21 mouse cellular contexts compared by ENCODE assay signal in the genomic region with DNA sequence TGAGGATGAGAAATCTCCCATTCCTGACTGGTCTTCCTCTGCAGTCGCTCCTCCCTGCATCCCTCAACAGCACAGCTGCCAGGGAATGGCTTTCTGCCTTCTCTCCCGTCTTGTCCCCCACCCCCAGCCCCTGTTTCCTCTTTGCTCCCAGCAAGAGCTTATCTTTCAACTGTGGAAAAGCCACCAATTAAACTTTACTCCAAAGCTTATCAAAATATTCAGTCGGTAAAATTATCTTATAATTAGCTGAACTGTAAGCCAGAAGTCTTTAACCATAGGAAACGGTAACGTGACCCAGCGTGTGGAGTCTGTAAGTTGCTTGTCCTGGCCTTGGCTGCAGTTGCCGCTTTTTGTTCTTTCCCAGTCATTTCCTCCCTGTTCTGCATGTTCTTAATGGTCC.
DNase-seq lines count a peak whose midpoint lies in the region; ATAC-seq lines count a peak whose summit lies in the region.
"Had no signal": no experiment of that assay in that cellular context is flagged by ENCODE, and none has a peak within 500 bp of the region (broad histone marks: within the 10 kb centered on the region; RNA-seq: fewer than 3 reads in every experiment).

No protein-coding gene starts in this region.

- peak overlapping the region; percentile 79; the same call in 1 of the 2 replicates for H3K27ac ChIP-seq in kidney, embryonic 14.5 days (ENCODE audit: low read depth, low read length)
- no peak overlapping the region for H3K27ac ChIP-seq in embryonic facial prominence, embryonic 12.5 days
- H3K27ac ChIP-seq: hindbrain, embryonic 14.5 days; liver, embryonic 14.5 days; macrophage had no signal

- peaks cover 26% of the 10 kb centered on the region for H3K4me1 ChIP-seq in kidney, embryonic 14.5 days (ENCODE audit: control insufficient read depth, insufficient read depth, low read length)
- H3K4me1 ChIP-seq in embryonic facial prominence, embryonic 12.5 days: peaks cover 46% of the 10 kb centered on the region

- intact Hi-C loops in heart, postnatal 25 days (cut with DNase I): no loop called here

- H3K27me3 ChIP-seq in kidney, embryonic 14.5 days (ENCODE audit: control insufficient read depth, insufficient read depth, low read length): no peaks in the 10 kb centered on the region
- H3K27me3 ChIP-seq in embryonic facial prominence, embryonic 12.5 days: 0 out of 2 replicates have a peak, but pooled peaks cover 8% of the 10 kb centered on the region

- ATAC-seq in kidney, embryonic 14.5 days (ENCODE audit: low FRiP score, low TSS enrichment): no peak
- no peak for ATAC-seq in embryonic facial prominence, embryonic 12.5 days (ENCODE audit: insufficient number of reproducible peaks, insufficient read depth, low FRiP score, low TSS enrichment)
- ATAC-seq in activated CD4-positive, CD25-positive, alpha-beta regulatory T cell, adult 4 months: no peak
- ATAC-seq: forebrain, postnatal 0 days; inflammation-experienced regulatory T-cells, adult 6 months had no signal

- no peaks in the 10 kb centered on the region for H3K9me3 ChIP-seq in kidney, embryonic 14.5 days (ENCODE audit: control insufficient read depth, low read length)
- no peaks in the 10 kb centered on the region for H3K9me3 ChIP-seq in embryonic facial prominence, embryonic 12.5 days
- H3K9me3 ChIP-seq: heart, embryonic 12.5 days had no signal

- no peak for DNase-seq in kidney, adult 18-20 months
- peak; percentile 51 to 53 for DNase-seq in kidney, postnatal 4 days
- no peak for DNase-seq in kidney, postnatal 36 days
- peak; percentile 13 for DNase-seq in MN1 (ENCODE audit: low spot score)
- no peak for DNase-seq in heart, postnatal 25 days (ENCODE audit: low spot score)
- DNase-seq: adrenal gland, postnatal 25 days; B cell, adult 2 months; cerebellum, adult 9-10 months; forebrain, postnatal 0 days; gastrocnemius, postnatal 25 days; heart, adult 18-20 months; heart, postnatal 10 days; left cerebral cortex, postnatal 4 days had no signal

- no peak overlapping the region for H3K9ac ChIP-seq in kidney, embryonic 14.5 days (ENCODE audit: low read depth, low read length)
- H3K9ac ChIP-seq in embryonic facial prominence, embryonic 12.5 days: no peak overlapping the region
- H3K9ac ChIP-seq: forebrain, postnatal 0 days; heart, embryonic 12.5 days; hindbrain, embryonic 14.5 days; liver, embryonic 14.5 days had no signal

- 15% methylated on average over 7 of the region's 7 CpGs for WGBS in kidney, embryonic 14.5 days
- WGBS in embryonic facial prominence, embryonic 12.5 days: 10% methylated on average over 7 of the region's 7 CpGs

- no peaks in the 10 kb centered on the region for H3K36me3 ChIP-seq in kidney, embryonic 14.5 days (ENCODE audit: control insufficient read depth, insufficient read depth, low read length)
- H3K36me3 ChIP-seq in embryonic facial prominence, embryonic 12.5 days: no peaks in the 10 kb centered on the region
- H3K36me3 ChIP-seq: heart, embryonic 12.5 days had no signal

- H3K4me3 ChIP-seq in kidney, embryonic 14.5 days (ENCODE audit: low read length): no peak overlapping the region
- H3K4me3 ChIP-seq in embryonic facial prominence, embryonic 12.5 days: no peak overlapping the region
- H3K4me3 ChIP-seq: heart, embryonic 12.5 days had no signal

- no peak overlapping the region for H3K4me2 ChIP-seq in kidney, embryonic 14.5 days (replicated peaks; ENCODE audit: low read depth, low read length)
- H3K4me2 ChIP-seq in embryonic facial prominence, embryonic 12.5 days (replicated peaks): 0 out of 2 replicates have a peak overlapping the region, but pooled peaks have one; percentile 7
- H3K4me2 ChIP-seq: heart, embryonic 12.5 days; hindbrain, embryonic 14.5 days had no signal

Comparison
In these comparisons a context has a peak if more than half of its experiments do, and no peak if none do; other contexts are left out.
1. DNase-seq: peak in kidney, postnatal 4 days (2 of 2) and MN1 (single experiment); none in kidney, adult 18-20 months (single experiment), kidney, postnatal 36 days (0 of 2) and heart, postnatal 25 days (single experiment).